Mouse (Mus musculus) hindbrain, embryonic 15.5 days (tissue): ENCODE data around the gene Mettl6. TPM values are rescaled to one million over a fixed set of nuclear protein-coding genes. Genes with fewer than 3 reads are reported as not detected.

ENCODE experiments used
- ATAC-seq: fragments of 200-750 bp; cut with Nextera tagmentation; 2 replicates; pipeline ENCODE4 v1.8.0; 2017; ENCODE audit warnings: low read depth, moderate number of reproducible peaks, moderate TSS enrichment; ENCODE audit not compliant: low FRiP score
- H3K27ac ChIP-seq: fragments of 300-500 bp; sonication (generic); replicated peaks from 2 replicates; pipeline ENCODE4 v1.5.1; 2015; ENCODE audit warnings: mild to moderate bottlenecking, inconsistent platforms
- H3K27me3 ChIP-seq: fragments of 300-500 bp; sonication (generic); 2 replicates; pipeline ENCODE4 v1.6.1; 2015; ENCODE audit warnings: control low read depth, inconsistent platforms
- H3K36me3 ChIP-seq: fragments of 300-500 bp; sonication (generic); 2 replicates; pipeline ENCODE4 v1.6.1; 2015; ENCODE audit warnings: control low read depth, inconsistent platforms
- H3K4me1 ChIP-seq: fragments of 300-500 bp; sonication (generic); replicated peaks from 2 replicates; pipeline ENCODE4 v1.6.1; 2015; ENCODE audit warnings: control low read depth, inconsistent platforms
- H3K4me2 ChIP-seq: fragments of 300-500 bp; sonication (generic); 2 replicates; pipeline ENCODE4 v1.6.1; 2015; ENCODE audit warnings: moderate library complexity, mild to moderate bottlenecking, inconsistent platforms
- H3K4me3 ChIP-seq: fragments of 300-500 bp; sonication (generic); 2 replicates; pipeline ENCODE4 v1.5.1; 2015; ENCODE audit warnings: mild to moderate bottlenecking, inconsistent platforms
- H3K9ac ChIP-seq: fragments of 300-500 bp; sonication (generic); 2 replicates; pipeline ENCODE4 v1.6.1; 2015; ENCODE audit warnings: inconsistent platforms
- H3K9me3 ChIP-seq: fragments of 300-500 bp; sonication (generic); 2 replicates; pipeline ENCODE4 v1.6.1; 2016; ENCODE audit warnings: control low read depth, inconsistent platforms
- WGBS: fragments of 180-500 bp; shearing (Covaris S2); methylation state at CpG from one replicate; pipeline ENCODE4 v1.1.7; 2015; 5-methylcytosine and 5-hydroxymethylcytosine counted together
- polyA plus RNA-seq: library from polyadenylated mRNA; unstranded; fragments of >200 nt; fragmentation: Nextera tagmentation; extraction: Ambion mirVana; gene quantifications from 2 replicates; pipeline ENCODE4 v1.2.1, GENCODE M21; 2015

The Mettl6 gene
- polyA plus RNA-seq = 37.9 and 43.9 TPM in 2 replicates

- peak; percentile 96 for ATAC-seq
- H3K9me3 ChIP-seq = no peaks in the 10 kb centered on the region
- under 1% methylated on average over 49 of the region's 49 CpGs for WGBS
- peak within 1 kb of the TSS; percentile 90 for H3K27ac ChIP-seq
- H3K4me1 ChIP-seq = peaks cover 39% of the 10 kb centered on the region
- H3K4me2 ChIP-seq = peak within 1 kb of the TSS; percentile 96
- H3K36me3 ChIP-seq = peaks cover 22% of the 10 kb centered on the region
- peak within 1 kb of the TSS; percentile 79 for H3K9ac ChIP-seq
- H3K27me3 ChIP-seq = no peaks in the 10 kb centered on the region
- H3K4me3 ChIP-seq = peak within 1 kb of the TSS; percentile 98
Measured at GRCm38 (mm10) chr14:31494975-31495455, at the start of gene Mettl6. TSS of gene Mettl6 (minus strand) at chr14:31495040.

GRCm38 (mm10) chr14:31543885-31544442 is 49.1 kb upstream of the Mettl6 start:
- Histone ChIP-seq H3K9ac (no peak overlapping the region), H3K4me1 (no peaks in the 10 kb centered on the region), H3K27ac (no peak overlapping the region), H3K9me3 (no peaks in the 10 kb centered on the region), H3K4me2 (no peak overlapping the region), H3K27me3 (no peaks in the 10 kb centered on the region), H3K36me3 (no peaks in the 10 kb centered on the region), H3K4me3 (no peak overlapping the region)
- no peak for ATAC-seq
- WGBS = 80% methylated on average over 11 of the region's 11 CpGs

- H3K4me1 ChIP-seq = no peaks in the 10 kb centered on the region
- no peak overlapping the region for H3K9ac ChIP-seq
- ATAC-seq = no peak
- no peak overlapping the region for H3K4me2 ChIP-seq
- H3K27me3 ChIP-seq = no peaks in the 10 kb centered on the region
- no peak overlapping the region for H3K4me3 ChIP-seq
- H3K36me3 ChIP-seq = no peaks in the 10 kb centered on the region
- WGBS = 73% methylated on average over 6 of the region's 6 CpGs
- H3K27ac ChIP-seq = no peak overlapping the region
- no peaks in the 10 kb centered on the region for H3K9me3 ChIP-seq
Measured at GRCm38 (mm10) chr14:31537298-31537697, 42.5 kb upstream of the Mettl6 start.

- WGBS = 62% methylated on average over 3 of the region's 3 CpGs
- Histone ChIP-seq H3K36me3 (no peaks in the 10 kb centered on the region), H3K9me3 (no peaks in the 10 kb centered on the region), H3K9ac (no peak overlapping the region), H3K4me3 (no peak overlapping the region), H3K4me2 (no peak overlapping the region), H3K27ac (no peak overlapping the region), H3K4me1 (no peaks in the 10 kb centered on the region), H3K27me3 (no peaks in the 10 kb centered on the region)
- ATAC-seq = no peak
Measured at GRCm38 (mm10) chr14:31532656-31533055, 37.8 kb upstream of the Mettl6 start.

- no peaks in the 10 kb centered on the region for H3K9me3 ChIP-seq
- no peaks in the 10 kb centered on the region for H3K36me3 ChIP-seq
- H3K9ac ChIP-seq = no peak overlapping the region
- no peak for ATAC-seq
- no peak overlapping the region for H3K4me2 ChIP-seq
- WGBS = 78% methylated on average over 12 of the region's 12 CpGs
- H3K4me1 ChIP-seq = no peaks in the 10 kb centered on the region
- H3K27me3 ChIP-seq = no peaks in the 10 kb centered on the region
- H3K4me3 ChIP-seq = no peak overlapping the region
- H3K27ac ChIP-seq = no peak overlapping the region
Measured at GRCm38 (mm10) chr14:31531506-31532148, 36.8 kb upstream of the Mettl6 start.

- no peak overlapping the region for H3K9ac ChIP-seq
- no peaks in the 10 kb centered on the region for H3K27me3 ChIP-seq
- WGBS = 93% methylated on average over 4 of the region's 4 CpGs
- ATAC-seq = no peak
- H3K36me3 ChIP-seq = no peaks in the 10 kb centered on the region
- H3K4me2 ChIP-seq = no peak overlapping the region
- no peaks in the 10 kb centered on the region for H3K4me1 ChIP-seq
- no peak overlapping the region for H3K4me3 ChIP-seq
- no peak overlapping the region for H3K27ac ChIP-seq
- no peaks in the 10 kb centered on the region for H3K9me3 ChIP-seq
Measured at GRCm38 (mm10) chr14:31530847-31531246, 36.0 kb upstream of the Mettl6 start.

GRCm38 (mm10) chr14:31525040-31525810 is 30.4 kb upstream of the Mettl6 start:
- no peak overlapping the region for H3K4me2 ChIP-seq
- no peak overlapping the region for H3K27ac ChIP-seq
- 84% methylated on average over 7 of the region's 7 CpGs for WGBS
- no peaks in the 10 kb centered on the region for H3K9me3 ChIP-seq
- ATAC-seq = no peak
- H3K4me1 ChIP-seq = no peaks in the 10 kb centered on the region
- no peak overlapping the region for H3K9ac ChIP-seq
- no peak overlapping the region for H3K4me3 ChIP-seq
- no peaks in the 10 kb centered on the region for H3K36me3 ChIP-seq
- H3K27me3 ChIP-seq = no peaks in the 10 kb centered on the region

GRCm38 (mm10) chr14:31521318-31521717 is 26.5 kb upstream of the Mettl6 start:
- Histone ChIP-seq H3K4me3 (no peak overlapping the region), H3K9ac (no peak overlapping the region), H3K9me3 (no peaks in the 10 kb centered on the region), H3K27me3 (no peaks in the 10 kb centered on the region), H3K27ac (no peak overlapping the region), H3K36me3 (no peaks in the 10 kb centered on the region), H3K4me1 (no peaks in the 10 kb centered on the region), H3K4me2 (no peak overlapping the region)
- ATAC-seq = no peak
- 84% methylated on average over 2 of the region's 2 CpGs for WGBS

- Histone ChIP-seq H3K27me3 (no peaks in the 10 kb centered on the region), H3K4me3 (no peak overlapping the region), H3K27ac (no peak overlapping the region), H3K36me3 (no peaks in the 10 kb centered on the region), H3K9ac (no peak overlapping the region), H3K4me2 (no peak overlapping the region), H3K4me1 (no peaks in the 10 kb centered on the region), H3K9me3 (no peaks in the 10 kb centered on the region)
- no peak for ATAC-seq
- WGBS = 55% methylated on average over 3 of the region's 3 CpGs
Measured at GRCm38 (mm10) chr14:31519165-31519564, 24.3 kb upstream of the Mettl6 start.

GRCm38 (mm10) chr14:31515895-31516294 is 21.1 kb upstream of the Mettl6 start:
- no peak overlapping the region for H3K4me3 ChIP-seq
- no peak overlapping the region for H3K9ac ChIP-seq
- ATAC-seq = no peak
- no peaks in the 10 kb centered on the region for H3K9me3 ChIP-seq
- no peaks in the 10 kb centered on the region for H3K4me1 ChIP-seq
- 97% methylated on average over 2 of the region's 2 CpGs for WGBS
- no peak overlapping the region for H3K27ac ChIP-seq
- H3K27me3 ChIP-seq = no peaks in the 10 kb centered on the region
- H3K36me3 ChIP-seq = no peaks in the 10 kb centered on the region
- H3K4me2 ChIP-seq = no peak overlapping the region

GRCm38 (mm10) chr14:31510322-31510721 is 15.5 kb upstream of the Mettl6 start:
- peaks cover 40% of the 10 kb centered on the region for H3K36me3 ChIP-seq

GRCm38 (mm10) chr14:31509911-31510310 is 15.1 kb upstream of the Mettl6 start:
- no peaks in the 10 kb centered on the region for H3K4me1 ChIP-seq
- H3K9me3 ChIP-seq = no peaks in the 10 kb centered on the region
- H3K4me3 ChIP-seq = no peak overlapping the region
- no peak overlapping the region for H3K9ac ChIP-seq
- 95% methylated on average over 2 of the region's 2 CpGs for WGBS
- no peaks in the 10 kb centered on the region for H3K27me3 ChIP-seq
- H3K4me2 ChIP-seq = no peak overlapping the region
- H3K27ac ChIP-seq = no peak overlapping the region
- peaks cover 44% of the 10 kb centered on the region for H3K36me3 ChIP-seq
- ATAC-seq = no peak

More at GRCm38 (mm10) chr14:31510322-31510721, 15.5 kb upstream of the Mettl6 start:
- Histone ChIP-seq H3K4me2 (no peak overlapping the region), H3K9me3 (no peaks in the 10 kb centered on the region), H3K27me3 (no peaks in the 10 kb centered on the region), H3K4me1 (no peaks in the 10 kb centered on the region), H3K27ac (no peak overlapping the region), H3K4me3 (no peak overlapping the region), H3K9ac (no peak overlapping the region)
- no peak for ATAC-seq
- WGBS = 81% methylated on average over 3 of the region's 3 CpGs
